Comparison of ENCODE assay signal across 10 mouse cellular contexts in genomic region chr11:109221209-109222007, GRCm38 (mm10).
DNase-seq lines count a peak whose midpoint lies in the region; ATAC-seq lines count a peak whose summit lies in the region.
"Had no signal": no experiment of that assay in that cellular context is flagged by ENCODE, and none has a peak within 500 bp of the region (broad histone marks: within the 10 kb centered on the region; RNA-seq: fewer than 3 reads in every experiment).

No protein-coding gene starts in this region.

- H3K9ac ChIP-seq in hindbrain, embryonic 13.5 days, result no peak overlapping the region
- no peak overlapping the region for H3K9ac ChIP-seq in midbrain, embryonic 11.5 days (ENCODE audit: low read length)
- no peak overlapping the region for H3K9ac ChIP-seq in midbrain, embryonic 15.5 days
- no peak overlapping the region for H3K9ac ChIP-seq in midbrain, embryonic 16.5 days (ENCODE audit: low read depth, low read length)

- 0 out of 2 replicates have a peak, but pooled peaks cover 6% of the 10 kb centered on the region for H3K27me3 ChIP-seq in hindbrain, embryonic 10.5 days (ENCODE audit: insufficient read depth, poor library complexity, severe bottlenecking)
- no peaks in the 10 kb centered on the region for H3K27me3 ChIP-seq in hindbrain, embryonic 13.5 days
- H3K27me3 ChIP-seq in midbrain, embryonic 11.5 days (ENCODE audit: control insufficient read depth, insufficient read depth, low read length), result no peaks in the 10 kb centered on the region
- H3K27me3 ChIP-seq in midbrain, embryonic 15.5 days (replicated peaks), result no peaks in the 10 kb centered on the region
- no peaks in the 10 kb centered on the region; the same call in none of the 2 replicates for H3K27me3 ChIP-seq in midbrain, embryonic 16.5 days (ENCODE audit: control insufficient read depth, insufficient read depth, low read depth, low read length)

- peak; percentile 48 for DNase-seq in hindbrain, embryonic 10.5 days (ENCODE audit: low spot score)
- no peak for DNase-seq in midbrain, embryonic 11.5 days (ENCODE audit: low spot score, missing footprints)
- DNase-seq in embryo, embryonic 10.5 days (ENCODE audit: low spot score), result peak; percentile 64
- DNase-seq in spleen, postnatal 10 days (ENCODE audit: low spot score in 2 of 2), result no peak
- DNase-seq in thymus, postnatal 14 days, result no peak
- DNase-seq: cerebellum, postnatal 25 days; gastrocnemius, postnatal 10 days had no signal

- no peak overlapping the region for H3K4me2 ChIP-seq in hindbrain, embryonic 13.5 days
- no peak overlapping the region for H3K4me2 ChIP-seq in midbrain, embryonic 11.5 days
- no peak overlapping the region for H3K4me2 ChIP-seq in midbrain, embryonic 15.5 days
- no peak overlapping the region for H3K4me2 ChIP-seq in midbrain, embryonic 16.5 days (ENCODE audit: low read length)

- no peaks in the 10 kb centered on the region for H3K9me3 ChIP-seq in hindbrain, embryonic 10.5 days
- H3K9me3 ChIP-seq in hindbrain, embryonic 13.5 days, result no peaks in the 10 kb centered on the region
- H3K9me3 ChIP-seq in midbrain, embryonic 11.5 days (ENCODE audit: control insufficient read depth, low read length), result no peaks in the 10 kb centered on the region
- H3K9me3 ChIP-seq in midbrain, embryonic 15.5 days, result no peaks in the 10 kb centered on the region
- no peaks in the 10 kb centered on the region for H3K9me3 ChIP-seq in midbrain, embryonic 16.5 days (replicated peaks; ENCODE audit: control insufficient read depth, low read length, poor library complexity, severe bottlenecking)

- H3K36me3 ChIP-seq in hindbrain, embryonic 10.5 days, result no peaks in the 10 kb centered on the region
- H3K36me3 ChIP-seq in hindbrain, embryonic 13.5 days, result no peaks in the 10 kb centered on the region
- no peaks in the 10 kb centered on the region for H3K36me3 ChIP-seq in midbrain, embryonic 11.5 days (ENCODE audit: control insufficient read depth, insufficient read depth, low read length)
- no peaks in the 10 kb centered on the region for H3K36me3 ChIP-seq in midbrain, embryonic 15.5 days (replicated peaks)
- no peaks in the 10 kb centered on the region for H3K36me3 ChIP-seq in midbrain, embryonic 16.5 days (ENCODE audit: control insufficient read depth, insufficient read depth, low read length)

- peak overlapping the region; percentile 64 for H3K27ac ChIP-seq in hindbrain, embryonic 10.5 days
- no peak overlapping the region for H3K27ac ChIP-seq in hindbrain, embryonic 13.5 days
- H3K27ac ChIP-seq in midbrain, embryonic 11.5 days (ENCODE audit: low read depth, low read length), result no peak overlapping the region
- no peak overlapping the region for H3K27ac ChIP-seq in midbrain, embryonic 15.5 days
- H3K27ac ChIP-seq in midbrain, embryonic 16.5 days (ENCODE audit: low read length), result 0 out of 2 replicates have a peak overlapping the region, but pooled peaks have one; percentile 7

- 39% methylated on average over 4 of the region's 4 CpGs for WGBS in hindbrain, embryonic 10.5 days
- 42% methylated on average over 4 of the region's 4 CpGs for WGBS in hindbrain, embryonic 13.5 days
- 40% methylated on average over 4 of the region's 4 CpGs for WGBS in midbrain, embryonic 11.5 days
- WGBS in midbrain, embryonic 15.5 days, result 38% methylated on average over 4 of the region's 4 CpGs
- 40% methylated on average over 4 of the region's 4 CpGs for WGBS in midbrain, embryonic 16.5 days

- H3K4me3 ChIP-seq in hindbrain, embryonic 10.5 days, result no peak overlapping the region
- H3K4me3 ChIP-seq in hindbrain, embryonic 13.5 days, result no peak overlapping the region
- no peak overlapping the region for H3K4me3 ChIP-seq in midbrain, embryonic 11.5 days (ENCODE audit: low read depth, low read length)
- H3K4me3 ChIP-seq in midbrain, embryonic 15.5 days, result no peak overlapping the region
- no peak overlapping the region for H3K4me3 ChIP-seq in midbrain, embryonic 16.5 days (ENCODE audit: low read depth, low read length)

- peaks cover 33% of the 10 kb centered on the region for H3K4me1 ChIP-seq in hindbrain, embryonic 10.5 days (replicated peaks)
- H3K4me1 ChIP-seq in hindbrain, embryonic 13.5 days (replicated peaks), result peaks cover 15% of the 10 kb centered on the region
- H3K4me1 ChIP-seq in midbrain, embryonic 11.5 days (ENCODE audit: control insufficient read depth, insufficient read depth, low read length), result peaks cover 17% of the 10 kb centered on the region
- peaks cover 15% of the 10 kb centered on the region for H3K4me1 ChIP-seq in midbrain, embryonic 15.5 days
- peaks cover 13% of the 10 kb centered on the region for H3K4me1 ChIP-seq in midbrain, embryonic 16.5 days (ENCODE audit: control insufficient read depth, insufficient read depth, low read length)

- no peak for ATAC-seq in hindbrain, embryonic 13.5 days (ENCODE audit: low FRiP score)
- peak; percentile 52; the same call in 1 of the 2 replicates for ATAC-seq in midbrain, embryonic 11.5 days (ENCODE audit: low FRiP score)
- ATAC-seq in midbrain, embryonic 15.5 days (replicated peaks), result no peak
- no peak for ATAC-seq in midbrain, embryonic 16.5 days

Comparison
In these comparisons a context has a peak if more than half of its experiments do, and no peak if none do; other contexts are left out.
1. H3K27ac ChIP-seq: peak in hindbrain, embryonic 10.5 days (single experiment) and midbrain, embryonic 16.5 days (single experiment); none in hindbrain, embryonic 13.5 days (single experiment), midbrain, embryonic 11.5 days (single experiment) and midbrain, embryonic 15.5 days (single experiment).
2. DNase-seq: peak in hindbrain, embryonic 10.5 days (single experiment) and embryo, embryonic 10.5 days (single experiment); none in midbrain, embryonic 11.5 days (single experiment), spleen, postnatal 10 days (0 of 2) and thymus, postnatal 14 days (single experiment).